Mouse (Mus musculus): Measurements from ENCODE around the gene Map4k3. TPM values are rescaled to one million over a fixed set of nuclear protein-coding genes. Genes with fewer than 3 reads are reported as not detected.
A peak's percentile ranks its signal among the peaks of the same experiment; 100 is the strongest.
"Not testable (repeated sequence)": the region's sequence is repeated elsewhere in the genome, so short reads cannot be mapped to it uniquely, and the experiment has no call there.

Map4k3 gene
- total RNA-seq, 2 experiments from 2014 or later, result 75.0 TPM

- DNase-seq (ENCODE audit: extremely low spot score in 1 of 2, low spot score in 2 of 2), result no peak
- no peak for TF ChIP-seq CTCF (IDR thresholded peaks at IDR 0.05)
- Histone ChIP-seq H3K4me3 (no peak overlapping the region), H3K27ac (no peak overlapping the region)
- intact Hi-C loops (cut with DNase I), result no loop called here
These were observed 169.7 kb downstream of the Map4k3 start for GRCm38 (mm10) chr17:80558583-80558982.

GRCm38 (mm10) chr17:80557461-80557860 is 170.8 kb downstream of the Map4k3 start:
- Histone ChIP-seq H3K27ac (no peak overlapping the region), H3K4me3 (no peak overlapping the region)
- intact Hi-C loops (cut with DNase I), result no loop called here
- DNase-seq (ENCODE audit: extremely low spot score in 1 of 2, low spot score in 2 of 2), result no peak
- peak; percentile 6; the same call in 1 of the 2 replicates for TF ChIP-seq CTCF (IDR thresholded peaks at IDR 0.05)

GRCm38 (mm10) chr17:80553318-80554270 is 174.7 kb downstream of the Map4k3 start:
- intact Hi-C loops (cut with DNase I), result loop anchor here (1.0 to 2.0 kb wide), 2 partner anchors 70 to 99 kb away; no protein-coding TSS in a partner anchor
- peak overlapping the region; percentile 68 for H3K27ac ChIP-seq
- H3K4me3 ChIP-seq, result peak overlapping the region; percentile 69
- TF ChIP-seq CTCF (IDR thresholded peaks at IDR 0.05), result peak; percentile 75
- DNase-seq (ENCODE audit: extremely low spot score in 1 of 2, low spot score in 2 of 2), result peak; percentile 70 to 78

- Histone ChIP-seq H3K4me3 (no peak overlapping the region), H3K27ac (no peak overlapping the region)
- TF ChIP-seq CTCF (IDR thresholded peaks at IDR 0.05), result no peak
- no peak for DNase-seq (ENCODE audit: extremely low spot score in 1 of 2, low spot score in 2 of 2)
- intact Hi-C loops (cut with DNase I), result loop anchor here (1.0 to 2.0 kb wide), 2 partner anchors 69 to 98 kb away; no protein-coding TSS in a partner anchor
These were observed 175.6 kb downstream of the Map4k3 start for GRCm38 (mm10) chr17:80552653-80553052.

GRCm38 (mm10) chr17:80550981-80551380 is 177.3 kb downstream of the Map4k3 start:
- Histone ChIP-seq H3K27ac (no peak overlapping the region), H3K4me3 (no peak overlapping the region)
- intact Hi-C loops (cut with DNase I), result no loop called here
- DNase-seq (ENCODE audit: extremely low spot score in 1 of 2, low spot score in 2 of 2), result no peak
- TF ChIP-seq CTCF (IDR thresholded peaks at IDR 0.05), result no peak

- TF ChIP-seq CTCF (IDR thresholded peaks at IDR 0.05), result no peak
- DNase-seq (ENCODE audit: extremely low spot score in 1 of 2, low spot score in 2 of 2), result no peak
- intact Hi-C loops (cut with DNase I), result no loop called here
These were observed 181.4 kb downstream of the Map4k3 start for GRCm38 (mm10) chr17:80546846-80547245.

GRCm38 (mm10) chr17:80546227-80546626 is 182.1 kb downstream of the Map4k3 start:
- no peak for TF ChIP-seq CTCF (IDR thresholded peaks at IDR 0.05)
- H3K27ac ChIP-seq, result no peak overlapping the region
- DNase-seq (ENCODE audit: extremely low spot score in 1 of 2, low spot score in 2 of 2), result no peak
- no peak overlapping the region for H3K4me3 ChIP-seq
- intact Hi-C loops (cut with DNase I), result no loop called here

More at GRCm38 (mm10) chr17:80546846-80547245, 181.4 kb downstream of the Map4k3 start:
- no peak overlapping the region for H3K4me3 ChIP-seq
- H3K27ac ChIP-seq, result no peak overlapping the region

GRCm38 (mm10) chr17:80543646-80544045 is 184.6 kb downstream of the Map4k3 start:
- Histone ChIP-seq H3K4me3 (no peak overlapping the region), H3K27ac (no peak overlapping the region)
- intact Hi-C loops (cut with DNase I), result no loop called here
- TF ChIP-seq CTCF (IDR thresholded peaks at IDR 0.05), result no peak
- DNase-seq (ENCODE audit: extremely low spot score in 1 of 2, low spot score in 2 of 2), result no peak

GRCm38 (mm10) chr17:80537136-80537535 is 191.1 kb downstream of the Map4k3 start:
- intact Hi-C loops (cut with DNase I), result no loop called here
- Histone ChIP-seq H3K4me3 (no peak overlapping the region), H3K27ac (no peak overlapping the region)
- TF ChIP-seq CTCF (IDR thresholded peaks at IDR 0.05), result no peak; the same call in 1 of the 2 replicates
- DNase-seq (ENCODE audit: extremely low spot score in 1 of 2, low spot score in 2 of 2), result no peak

GRCm38 (mm10) chr17:80535633-80536032 is 192.7 kb downstream of the Map4k3 start:
- intact Hi-C loops (cut with DNase I), result no loop called here
- no peak for TF ChIP-seq CTCF (IDR thresholded peaks at IDR 0.05)
- no peak for DNase-seq (ENCODE audit: extremely low spot score in 1 of 2, low spot score in 2 of 2)
- H3K27ac ChIP-seq, result no peak overlapping the region
- H3K4me3 ChIP-seq, result no peak overlapping the region

GRCm38 (mm10) chr17:80531351-80531750 is 196.9 kb downstream of the Map4k3 start:
- H3K27ac ChIP-seq; DNase-seq (ENCODE audit: extremely low spot score in 1 of 2, low spot score in 2 of 2); intact Hi-C loops (cut with DNase I); H3K4me3 ChIP-seq: not testable (repeated sequence)

Other genes starting within 250 kb of the Map4k3 start
- gene Sos1, start 248.0 kb downstream of the Map4k3 start, total RNA-seq (2021), result 10 to 100 TPM; 33.0 to 36.6 TPM
- 10 to 100 TPM; 17.9 to 18.9 TPM for gene Cdkl4, start 150.7 kb downstream of the Map4k3 start, total RNA-seq (2021)
- gene Tmem178, start 216.1 kb upstream of the Map4k3 start, total RNA-seq (2021), result 100 to 1,000 TPM; 108 to 141 TPM

Data from left cerebral cortex, adult 2 months (tissue).